Mouse (Mus musculus) stomach, embryonic 14.5 days (tissue): ENCODE results near the gene Mier2. TPM values are rescaled to one million over a fixed set of nuclear protein-coding genes. Genes with fewer than 3 reads are reported as not detected.

ENCODE experiments used
- ATAC-seq: fragments of 200-750 bp; cut with Nextera tagmentation; 2 replicates; pipeline ENCODE4 v1.8.0; 2017; ENCODE audit warnings: low read depth, moderate TSS enrichment; ENCODE audit not compliant: insufficient number of reproducible peaks, insufficient read depth, low FRiP score
- H3K27ac ChIP-seq: fragments of 300-500 bp; sonication (generic); 2 replicates; pipeline ENCODE4 v1.5.1; 2014; ENCODE audit warnings: mild to moderate bottlenecking, low read length, moderate library complexity, mixed read lengths
- H3K27me3 ChIP-seq: fragments of 300-500 bp; sonication (generic); 2 replicates; pipeline ENCODE4 v1.6.1; 2014; ENCODE audit warnings: low read length, control low read depth, mixed read lengths; ENCODE audit not compliant: control insufficient read depth, insufficient read depth
- H3K36me3 ChIP-seq: fragments of 300-500 bp; sonication (generic); 2 replicates; pipeline ENCODE4 v1.6.1; 2014; ENCODE audit warnings: mild to moderate bottlenecking, control low read depth, low read length, moderate library complexity, mixed read lengths; ENCODE audit not compliant: control insufficient read depth, insufficient read depth
- H3K4me1 ChIP-seq: fragments of 300-500 bp; sonication (generic); 2 replicates; pipeline ENCODE4 v1.6.1; 2014; ENCODE audit warnings: low read length, control low read depth, mixed read lengths; ENCODE audit not compliant: control insufficient read depth, insufficient read depth
- H3K4me2 ChIP-seq: fragments of 300-500 bp; sonication (generic); replicated peaks from 2 replicates; pipeline ENCODE4 v1.6.1; 2014; ENCODE audit warnings: low read depth, low read length, control low read depth
- H3K4me3 ChIP-seq: fragments of 300-500 bp; sonication (generic); 2 replicates; pipeline ENCODE4 v1.5.1; 2014; ENCODE audit warnings: low read depth, low read length, control low read depth
- H3K9ac ChIP-seq: fragments of 300-500 bp; sonication (generic); replicated peaks from 2 replicates; pipeline ENCODE4 v1.6.1; 2014; ENCODE audit warnings: low read depth, mild to moderate bottlenecking, control low read depth, low read length, moderate library complexity, mixed read lengths
- H3K9me3 ChIP-seq: fragments of 300-500 bp; sonication (generic); 2 replicates; pipeline ENCODE4 v1.6.1; 2016; ENCODE audit warnings: low read depth, low read length, control low read depth; ENCODE audit not compliant: control insufficient read depth
- WGBS: fragments of 180-500 bp; shearing (Covaris S2); extraction: QIAGEN DNeasy Blood & Tissue Kit; methylation state at CpG from one replicate; pipeline ENCODE4 v1.1.7; 2014; 5-methylcytosine and 5-hydroxymethylcytosine counted together
- polyA plus RNA-seq: library from polyadenylated mRNA; unstranded; fragments of >200 nt; fragmentation: Nextera tagmentation; extraction: Ambion mirVana; gene quantifications from 2 replicates; pipeline ENCODE4 v1.2.1, GENCODE M21; 2014

Gene Mier2
- polyA plus RNA-seq, 1 experiment from 2014 or later, result 55.2 TPM

DNA sequence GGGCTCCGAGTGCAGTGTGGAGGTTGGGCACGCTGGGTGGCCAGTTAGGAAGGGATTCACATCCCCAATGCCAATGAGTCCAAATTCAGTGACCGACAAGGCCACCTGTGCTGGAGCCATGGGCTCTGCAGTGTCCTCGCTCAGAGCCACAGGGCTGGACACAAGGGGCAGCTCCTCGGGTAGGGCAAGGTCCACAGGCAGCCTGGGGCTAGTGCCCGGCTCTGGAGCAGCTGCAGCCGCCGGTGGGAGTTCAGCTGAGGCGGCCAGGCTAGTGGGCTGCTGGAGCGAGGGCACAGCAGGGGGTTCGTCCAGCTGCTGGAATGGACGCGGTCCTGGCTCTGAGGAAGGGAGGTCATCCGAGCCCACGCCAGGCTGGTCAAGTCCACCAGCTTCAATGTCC lies 13.5 kb downstream of the Mier2 start:
- no peak for ATAC-seq
- 88% methylated on average over 15 of the region's 15 CpGs for WGBS
- Histone ChIP-seq H3K9me3 (no peaks in the 10 kb centered on the region), H3K4me1 (no peaks in the 10 kb centered on the region), H3K27ac (no peak overlapping the region), H3K36me3 (peaks cover 57% of the 10 kb centered on the region), H3K9ac (no peak overlapping the region), H3K27me3 (no peaks in the 10 kb centered on the region), H3K4me2 (no peak overlapping the region), H3K4me3 (no peak overlapping the region)

DNA sequence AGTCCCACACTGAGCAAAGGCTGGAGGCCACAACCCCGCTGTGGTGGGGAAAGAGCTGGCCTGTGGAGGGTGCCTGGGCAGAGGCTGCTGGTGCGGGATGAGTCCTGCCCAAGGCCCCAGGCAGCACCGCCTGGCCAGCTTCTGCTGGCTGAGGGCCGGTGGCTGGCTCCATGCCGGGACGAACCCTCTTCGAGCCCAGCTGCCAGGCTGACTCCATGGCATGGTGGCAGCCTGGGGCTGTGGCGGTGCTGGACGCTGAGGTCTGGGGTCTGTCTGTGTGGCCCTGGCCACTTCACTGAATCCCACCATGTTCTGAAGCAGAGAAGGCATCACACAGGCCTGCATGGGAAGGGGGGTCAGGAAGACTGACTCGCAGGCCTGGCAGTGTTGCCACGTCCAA lies 14.3 kb downstream of the Mier2 start:
- no peak overlapping the region for H3K27ac ChIP-seq
- H3K36me3 ChIP-seq, result peaks cover 52% of the 10 kb centered on the region
- H3K27me3 ChIP-seq, result no peaks in the 10 kb centered on the region
- H3K4me1 ChIP-seq, result no peaks in the 10 kb centered on the region
- no peak overlapping the region for H3K4me2 ChIP-seq
- H3K9me3 ChIP-seq, result no peaks in the 10 kb centered on the region
- 93% methylated on average over 11 of the region's 11 CpGs for WGBS
- ATAC-seq, result no peak
- H3K9ac ChIP-seq, result no peak overlapping the region
- no peak overlapping the region for H3K4me3 ChIP-seq

DNA sequence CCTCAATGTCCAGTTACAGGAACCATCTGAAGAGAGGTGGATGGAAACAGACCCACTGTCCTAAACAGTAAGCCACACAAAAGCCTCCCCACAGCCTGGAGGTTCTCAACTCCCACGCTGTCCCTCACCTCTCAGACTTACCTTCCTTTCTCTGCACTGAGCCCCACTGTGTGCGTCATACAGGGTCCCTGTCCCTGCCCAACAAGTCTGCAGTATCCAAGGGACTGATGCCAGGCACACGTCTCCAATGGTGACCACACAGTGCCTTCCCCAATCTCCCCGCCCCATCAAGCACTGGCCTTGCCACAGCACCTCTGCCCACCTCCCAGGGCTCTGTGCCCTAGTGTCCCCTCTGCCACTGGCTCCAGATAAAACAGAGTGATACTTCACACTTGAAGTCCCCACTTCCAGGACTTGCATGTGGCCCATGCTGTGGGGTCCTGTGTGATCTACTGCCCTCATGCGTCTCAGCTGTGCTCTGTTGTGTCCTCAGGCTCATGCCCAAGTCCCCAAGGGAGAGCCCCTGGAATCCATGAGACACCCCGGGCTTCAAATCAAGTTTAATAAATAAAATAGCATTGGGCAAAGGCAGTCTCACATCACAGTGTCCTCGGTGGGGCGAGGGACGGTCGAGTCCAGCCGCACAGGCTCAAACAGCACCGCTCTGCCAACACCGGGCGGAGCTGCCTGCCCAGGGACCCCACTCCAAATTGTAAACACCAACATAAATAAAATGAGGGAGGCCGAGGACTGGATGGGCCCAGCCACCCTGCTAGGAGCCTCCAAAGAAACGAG lies 15.1 kb downstream of the Mier2 start:
- Histone ChIP-seq H3K9ac (no peak overlapping the region), H3K4me1 (no peaks in the 10 kb centered on the region), H3K4me2 (no peak overlapping the region), H3K27ac (no peak overlapping the region), H3K9me3 (no peaks in the 10 kb centered on the region), H3K4me3 (no peak overlapping the region), H3K27me3 (no peaks in the 10 kb centered on the region), H3K36me3 (peaks cover 46% of the 10 kb centered on the region)
- WGBS, result 87% methylated on average over 16 of the region's 16 CpGs
- ATAC-seq, result no peak

DNA sequence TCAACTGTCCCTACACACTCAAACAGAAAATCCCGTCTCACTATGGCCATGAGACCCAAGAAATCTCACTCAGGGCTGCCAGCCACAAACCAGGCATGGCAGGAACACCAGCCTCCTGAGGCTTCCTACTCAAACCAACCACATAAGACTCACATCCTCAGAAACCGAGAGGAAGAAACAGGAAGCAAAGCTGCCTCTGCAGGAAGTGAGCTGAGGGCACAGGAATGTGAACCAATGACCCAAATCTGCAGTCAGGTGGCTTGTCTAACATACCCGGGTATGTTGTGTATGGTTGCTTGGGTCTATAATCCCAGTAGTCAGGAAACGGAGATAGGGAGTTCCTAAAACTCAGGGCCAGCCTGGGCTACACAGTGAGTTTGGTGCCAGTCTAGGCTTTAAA lies 16.1 kb downstream of the Mier2 start:
- H3K4me1 ChIP-seq, result 0 out of 2 replicates have a peak, but pooled peaks cover under 1% of the 10 kb centered on the region
- no peaks in the 10 kb centered on the region for H3K9me3 ChIP-seq
- peaks cover 35% of the 10 kb centered on the region for H3K36me3 ChIP-seq
- no peak overlapping the region for H3K27ac ChIP-seq
- ATAC-seq, result no peak
- no peak overlapping the region for H3K9ac ChIP-seq
- 65% methylated on average over 4 of the region's 4 CpGs for WGBS
- H3K27me3 ChIP-seq, result no peaks in the 10 kb centered on the region
- no peak overlapping the region for H3K4me3 ChIP-seq
- no peak overlapping the region for H3K4me2 ChIP-seq

DNA sequence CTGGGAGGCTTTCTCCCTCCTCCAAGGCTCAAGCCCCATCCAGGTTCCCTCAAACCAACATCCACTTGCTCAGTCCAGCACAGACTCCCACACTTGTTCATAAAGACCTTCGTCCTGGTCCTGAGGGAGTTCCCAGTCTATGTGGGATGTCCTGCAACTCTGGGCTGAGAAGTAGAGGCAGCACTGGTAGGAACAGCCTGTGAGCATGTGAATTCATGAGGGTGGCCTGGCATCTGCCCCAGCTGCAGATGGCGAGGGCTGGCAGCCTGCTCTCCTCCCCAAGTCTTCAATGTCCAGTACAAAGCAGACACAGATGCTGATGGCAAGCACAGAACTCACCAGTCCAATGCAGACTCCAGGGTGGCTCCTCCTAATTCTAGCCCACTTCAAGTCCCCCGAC lies 16.7 kb downstream of the Mier2 start:
- Histone ChIP-seq H3K27ac (no peak overlapping the region), H3K4me2 (no peak overlapping the region), H3K9ac (no peak overlapping the region), H3K4me3 (no peak overlapping the region), H3K36me3 (peaks cover 30% of the 10 kb centered on the region), H3K27me3 (no peaks in the 10 kb centered on the region), H3K4me1 (0 out of 2 replicates have a peak, but pooled peaks cover 4% of the 10 kb centered on the region), H3K9me3 (no peaks in the 10 kb centered on the region)
- no peak for ATAC-seq
- 83% methylated on average over 3 of the region's 3 CpGs for WGBS

DNA sequence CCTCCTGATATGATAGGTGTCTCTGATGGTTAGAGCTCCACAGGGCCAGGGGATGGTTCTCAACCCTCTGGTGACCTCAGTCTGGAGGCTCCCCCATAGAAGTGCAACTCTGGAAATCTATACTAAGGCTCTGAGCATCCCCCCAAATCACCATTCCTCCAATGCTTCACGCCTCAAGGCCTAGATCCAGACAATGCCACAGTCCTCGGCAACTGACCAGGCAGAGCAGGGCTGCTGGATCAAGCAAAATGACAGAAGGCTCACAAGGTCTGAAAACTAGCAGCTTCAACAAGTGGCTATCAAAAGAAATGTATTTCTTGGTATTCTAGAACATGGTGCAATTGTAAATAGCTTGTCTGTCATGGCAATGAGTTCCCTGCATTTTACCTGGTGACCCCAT lies 17.2 kb downstream of the Mier2 start:
- Histone ChIP-seq H3K4me1 (0 out of 2 replicates have a peak, but pooled peaks cover 4% of the 10 kb centered on the region), H3K4me2 (no peak overlapping the region), H3K9me3 (no peaks in the 10 kb centered on the region), H3K36me3 (peaks cover 27% of the 10 kb centered on the region), H3K4me3 (no peak overlapping the region), H3K27ac (no peak overlapping the region), H3K27me3 (no peaks in the 10 kb centered on the region), H3K9ac (no peak overlapping the region)
- WGBS, result 87% methylated on average over 2 of the region's 2 CpGs
- no peak for ATAC-seq

DNA sequence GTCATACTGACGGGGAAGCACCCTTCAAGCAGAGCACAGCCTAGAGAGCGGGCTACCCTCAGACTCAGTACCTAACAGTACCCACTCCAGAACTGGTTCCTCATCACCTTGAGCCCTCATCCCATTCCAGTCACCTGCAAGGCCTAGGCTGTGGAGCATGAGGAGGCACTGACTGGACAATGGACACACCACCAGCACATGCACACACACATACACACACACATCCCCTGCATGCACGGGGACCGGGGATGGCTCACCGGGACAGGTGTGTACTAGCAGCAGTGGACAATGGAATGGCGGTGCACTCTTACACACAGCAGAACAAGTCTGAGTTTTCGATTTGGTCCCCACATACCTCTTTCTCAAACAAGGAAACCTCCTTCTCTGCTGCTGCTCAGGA lies 17.7 kb downstream of the Mier2 start:
- Histone ChIP-seq H3K9ac (no peak overlapping the region), H3K4me2 (no peak overlapping the region), H3K27me3 (no peaks in the 10 kb centered on the region), H3K4me1 (0 out of 2 replicates have a peak, but pooled peaks cover 4% of the 10 kb centered on the region), H3K4me3 (no peak overlapping the region), H3K27ac (no peak overlapping the region), H3K9me3 (no peaks in the 10 kb centered on the region), H3K36me3 (peaks cover 23% of the 10 kb centered on the region)
- 86% methylated on average over 7 of the region's 7 CpGs for WGBS
- no peak for ATAC-seq

DNA sequence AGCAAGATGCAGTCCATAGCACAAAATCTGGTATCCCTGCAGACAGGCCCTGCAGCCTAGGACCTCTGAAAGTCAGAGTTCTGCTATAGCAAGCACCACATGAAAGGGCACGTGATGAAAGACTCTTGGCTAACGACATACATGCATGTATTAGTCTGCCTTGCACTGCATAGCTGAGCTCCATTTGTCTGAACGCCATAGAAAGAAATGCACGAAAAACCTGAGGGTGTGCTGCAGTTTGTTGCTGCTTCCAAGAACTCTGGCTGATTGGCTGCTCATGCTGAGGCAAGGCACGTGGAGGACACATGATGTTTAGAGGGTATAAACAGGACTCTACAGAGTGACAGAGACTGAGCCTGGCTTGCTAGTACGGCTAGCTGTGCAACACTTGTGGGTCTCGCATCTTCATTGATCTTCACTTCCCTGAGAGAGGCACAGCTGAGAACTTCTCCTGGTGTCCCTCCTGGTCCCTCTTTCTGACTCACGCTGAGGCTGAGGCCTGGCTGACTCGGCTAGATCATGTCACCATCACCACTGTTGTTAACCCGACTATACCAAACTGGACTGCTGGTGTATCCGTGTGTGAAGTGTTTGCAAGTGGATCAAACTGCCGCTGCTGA lies 18.4 kb downstream of the Mier2 start:
- H3K4me2 ChIP-seq, result no peak overlapping the region
- H3K4me3 ChIP-seq, result no peak overlapping the region
- H3K9me3 ChIP-seq, result no peaks in the 10 kb centered on the region
- no peak overlapping the region for H3K9ac ChIP-seq
- WGBS, result 73% methylated on average over 12 of the region's 12 CpGs
- no peak for ATAC-seq
- H3K27me3 ChIP-seq, result no peaks in the 10 kb centered on the region
- H3K4me1 ChIP-seq, result 0 out of 2 replicates have a peak, but pooled peaks cover 4% of the 10 kb centered on the region
- H3K27ac ChIP-seq, result no peak overlapping the region
- peaks cover 19% of the 10 kb centered on the region for H3K36me3 ChIP-seq
